Mouse (Mus musculus): ENCODE measurements around the gene Vmn1r31. TPM values are rescaled to one million over a fixed set of nuclear protein-coding genes. Genes with fewer than 3 reads are reported as not detected.

Gene Vmn1r31
- total RNA-seq (2014; rRNA removed) (not detected in 2 replicates), polyA plus RNA-seq (2015; fragmentation: Nextera tagmentation; extraction: Ambion mirVana) (not detected in 2 replicates)

DNA sequence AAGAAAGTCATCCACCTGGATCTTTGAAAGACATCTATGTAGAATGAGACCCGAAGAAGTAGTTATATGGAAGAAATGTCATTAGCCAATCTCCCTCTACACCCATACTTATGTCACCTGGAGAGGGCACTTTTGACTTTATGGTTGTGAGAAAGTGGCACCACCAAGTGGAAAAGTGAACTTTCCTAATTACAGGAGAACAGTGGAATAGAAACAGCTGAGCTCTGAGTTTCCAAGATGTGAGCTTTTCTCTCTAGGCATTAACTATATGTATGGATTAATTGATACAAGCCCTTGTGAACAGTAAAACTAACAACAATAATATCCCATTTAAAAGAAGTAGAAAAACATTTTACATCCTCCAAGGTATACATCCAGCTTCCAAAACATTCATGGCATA is at the start of gene Vmn1r31:
Gene Vmn1r31, minus strand, starts transcription at position 101 of the 400 bp plus-strand sequence.
- DNase-seq (no peak), ATAC-seq (no peak)
- no peaks in the 10 kb centered on the region for H3K27me3 ChIP-seq (ENCODE audit: insufficient read depth, low read length)
- no peak within 1 kb of the TSS for H3K9ac ChIP-seq
- 94% methylated on average over 1 of the region's 1 CpGs for WGBS
- no peak for TF ChIP-seq CTCF (IDR thresholded peaks at IDR 0.05; ENCODE audit: low read depth)
- H3K9me3 ChIP-seq (ENCODE audit: low read length) = no peaks in the 10 kb centered on the region
- no peaks in the 10 kb centered on the region for H3K4me1 ChIP-seq (ENCODE audit: insufficient read depth)
- no peak within 1 kb of the TSS for H3K27ac ChIP-seq (ENCODE audit: low read depth, low read length)
- no peak within 1 kb of the TSS for H3K4me2 ChIP-seq (ENCODE audit: low read depth)
- no peaks in the 10 kb centered on the region for H3K36me3 ChIP-seq (ENCODE audit: insufficient read depth)
- no peak within 1 kb of the TSS for H3K4me3 ChIP-seq (ENCODE audit: low read depth, low read length)

DNA sequence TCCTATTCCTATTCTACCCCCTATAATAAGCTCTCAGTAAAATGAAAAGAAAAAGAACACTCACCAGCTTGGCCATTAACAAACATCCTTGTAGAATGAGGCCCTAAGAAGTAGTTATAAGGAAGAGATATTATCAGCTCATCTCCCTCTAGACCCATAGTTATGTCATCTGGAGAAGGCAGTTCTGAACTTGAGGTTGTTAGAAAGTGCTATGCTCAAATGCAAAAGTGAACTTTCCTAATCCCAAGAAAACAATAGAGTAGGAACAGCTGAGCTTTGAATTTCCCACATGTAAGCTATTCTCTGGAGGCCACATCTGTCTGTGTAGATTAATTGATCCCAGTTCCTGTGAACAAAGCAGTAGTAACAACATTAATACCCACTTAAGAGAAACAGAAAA is 31.8 kb downstream of the Vmn1r31 start, which contains the start of gene Vmn1r30:
Gene Vmn1r30, minus strand, starts transcription at position 101 of the 400 bp plus-strand sequence.
- no peak within 1 kb of the TSS for H3K27ac ChIP-seq (ENCODE audit: low read depth, low read length)
- no peak within 1 kb of the TSS for H3K4me3 ChIP-seq (ENCODE audit: low read depth, low read length)
- no peaks in the 10 kb centered on the region for H3K9me3 ChIP-seq (ENCODE audit: low read length)
- TF ChIP-seq CTCF (IDR thresholded peaks at IDR 0.05; ENCODE audit: low read depth) = no peak
- DNase-seq (no peak), ATAC-seq (no peak)
- no peaks in the 10 kb centered on the region for H3K27me3 ChIP-seq (ENCODE audit: insufficient read depth, low read length)
- no peak within 1 kb of the TSS for H3K9ac ChIP-seq
- H3K4me1 ChIP-seq (ENCODE audit: insufficient read depth) = no peaks in the 10 kb centered on the region
- H3K4me2 ChIP-seq (ENCODE audit: low read depth) = no peak within 1 kb of the TSS
- H3K36me3 ChIP-seq (ENCODE audit: insufficient read depth) = no peaks in the 10 kb centered on the region

Other genes with a start within 250 kb of the Vmn1r31 start
- not detected in 2 replicates for gene Vmn1r28, start 213.3 kb downstream of the Vmn1r31 start, total RNA-seq (2014; rRNA removed)
- not detected in 2 replicates for gene Vmn1r28, start 213.3 kb downstream of the Vmn1r31 start, polyA plus RNA-seq (2015; fragmentation: Nextera tagmentation; extraction: Ambion mirVana)
- gene Vmn1r29, start 173.8 kb downstream of the Vmn1r31 start, total RNA-seq (2014; rRNA removed) = not detected in 2 replicates
- gene Vmn1r29, start 173.8 kb downstream of the Vmn1r31 start, polyA plus RNA-seq (2015; fragmentation: Nextera tagmentation; extraction: Ambion mirVana) = not detected in 2 replicates
- gene Vmn1r30, start 31.9 kb downstream of the Vmn1r31 start, total RNA-seq (2014; rRNA removed) = not detected in 2 replicates
- not detected in 2 replicates for gene Vmn1r30, start 31.9 kb downstream of the Vmn1r31 start, polyA plus RNA-seq (2015; fragmentation: Nextera tagmentation; extraction: Ambion mirVana)
- gene Abcg2, start 109.2 kb upstream of the Vmn1r31 start, total RNA-seq (2014; rRNA removed) = 29.0 and 38.2 TPM in 2 replicates
- 25.2 and 27.4 TPM in 2 replicates for gene Abcg2, start 109.2 kb upstream of the Vmn1r31 start, polyA plus RNA-seq (2015; fragmentation: Nextera tagmentation; extraction: Ambion mirVana)

All from forebrain, postnatal 0 days (tissue).